Mouse (Mus musculus) lung, postnatal 14 days (tissue): ENCODE data around the gene Vps4b.
"Not testable (repeated sequence)": the region's sequence is repeated elsewhere in the genome, so short reads cannot be mapped to it uniquely, and the experiment has no call there.

ENCODE experiments used
- DNase-seq: peaks from one replicate; pipeline ENCODE4 v3.0.0; 2021

Gene Vps4b

DNA sequence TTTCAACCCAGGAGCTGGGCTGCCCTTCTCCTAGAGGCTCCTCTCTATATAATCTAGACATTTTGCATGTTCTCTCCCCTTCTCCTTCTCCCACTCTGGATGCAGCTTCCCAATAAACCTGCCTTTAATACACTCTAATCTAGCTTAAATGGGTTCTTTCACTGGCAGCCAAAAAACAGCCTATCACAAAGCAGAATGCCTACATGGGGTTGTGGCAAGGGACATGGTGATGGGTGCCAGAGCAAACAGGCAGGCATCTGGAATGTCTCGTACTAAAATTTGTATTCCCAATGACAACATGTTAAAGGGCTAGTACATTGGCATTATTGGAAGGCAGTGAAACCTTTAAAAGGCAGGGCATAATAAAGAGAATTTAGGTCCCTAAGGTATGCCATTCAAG lies 45.9 kb downstream of the Vps4b start:
- no peak for DNase-seq

GRCm38 (mm10) chr1:106748555-106749315 lies 47.8 kb downstream of the Vps4b start:
- DNase-seq: no peak

DNA sequence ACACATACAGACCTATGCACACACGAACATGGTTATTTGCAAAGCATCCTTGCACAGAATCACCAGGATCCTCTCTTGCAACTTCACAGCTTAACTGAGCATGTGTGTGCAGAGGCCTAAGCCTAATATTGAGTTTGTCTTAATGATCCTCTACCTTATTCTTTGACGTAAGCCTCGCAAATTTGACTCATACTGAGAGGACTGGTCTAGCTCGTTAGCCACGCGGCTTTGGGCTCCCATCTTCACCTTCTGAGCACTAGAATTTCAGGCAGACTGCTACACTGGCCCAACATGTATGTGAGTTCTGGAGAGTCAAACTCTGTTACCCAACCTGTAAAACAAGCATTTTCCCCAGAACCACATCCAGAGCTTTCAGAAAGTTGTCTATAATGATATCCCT lies 53.5 kb downstream of the Vps4b start:
- DNase-seq: no peak

DNA sequence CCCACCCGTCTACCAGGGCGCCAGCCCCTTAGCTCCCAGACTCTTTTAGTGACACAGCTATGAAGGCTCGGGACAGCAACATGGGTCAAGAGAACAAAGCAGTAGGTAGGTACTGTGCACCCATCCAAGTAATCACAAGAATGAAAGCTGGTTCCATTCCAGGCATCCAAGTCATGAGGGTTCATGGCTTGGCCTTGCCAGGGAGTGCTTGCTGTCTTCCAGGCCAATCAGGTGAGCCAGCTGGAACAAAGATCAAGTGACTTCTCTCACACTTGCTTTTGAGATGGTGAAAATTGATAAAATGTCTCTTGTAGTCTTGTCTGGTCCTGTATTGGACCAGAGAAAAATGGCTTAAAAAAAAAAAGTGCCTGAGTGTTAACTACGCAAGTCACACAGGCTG lies 55.8 kb downstream of the Vps4b start:
- no peak for DNase-seq

GRCm38 (mm10) chr1:106739810-106740209 lies 56.7 kb downstream of the Vps4b start:
- no peak for DNase-seq

DNA sequence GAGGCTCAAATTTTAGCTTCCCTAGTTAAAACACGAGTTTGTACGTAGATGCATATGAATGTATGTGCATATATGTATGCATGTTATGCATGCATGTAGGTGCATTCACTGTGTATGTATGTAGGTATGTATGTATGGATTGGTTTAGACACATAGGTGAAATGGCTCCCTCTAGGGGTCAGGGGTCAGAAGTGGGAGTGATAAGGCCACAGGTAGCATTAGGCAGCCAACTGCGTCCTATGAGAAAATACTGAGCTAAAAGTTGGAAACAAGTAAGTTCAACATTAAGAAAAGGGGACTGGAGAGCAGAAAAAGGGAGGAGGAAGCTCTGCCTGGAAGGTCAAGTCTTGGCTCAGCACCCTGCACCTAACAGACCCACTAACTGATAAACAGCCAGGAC lies 58.4 kb downstream of the Vps4b start:
- DNase-seq: peak; percentile 25

DNA sequence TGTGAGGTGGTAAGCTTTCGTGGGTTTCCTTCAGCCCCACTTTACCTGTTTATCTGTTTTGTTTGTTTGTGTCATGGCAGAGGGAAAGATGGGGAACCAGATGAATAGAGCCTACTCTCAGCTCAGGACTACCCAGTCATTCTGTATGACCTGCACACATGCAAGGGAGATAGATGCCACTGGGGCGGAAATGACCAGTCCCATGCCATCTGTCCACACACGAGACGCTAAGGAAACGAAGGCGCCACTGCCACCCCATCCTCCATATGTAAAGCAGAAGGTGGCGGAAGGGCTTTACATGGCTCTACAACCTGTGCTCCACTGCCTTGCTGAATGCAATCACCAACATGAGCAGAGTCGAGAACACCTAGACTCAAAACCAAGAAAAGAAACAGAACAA lies 60.3 kb downstream of the Vps4b start:
- DNase-seq: no peak

- DNase-seq: peak; percentile 37
Observed at GRCm38 (mm10) chr1:106735586-106735985, 60.9 kb downstream of the Vps4b start.

GRCm38 (mm10) chr1:106722061-106722460 lies 74.5 kb downstream of the Vps4b start:
- DNase-seq: no peak

- DNase-seq: not testable (repeated sequence)
Observed at GRCm38 (mm10) chr1:106717736-106718135, 78.8 kb downstream of the Vps4b start.

DNA sequence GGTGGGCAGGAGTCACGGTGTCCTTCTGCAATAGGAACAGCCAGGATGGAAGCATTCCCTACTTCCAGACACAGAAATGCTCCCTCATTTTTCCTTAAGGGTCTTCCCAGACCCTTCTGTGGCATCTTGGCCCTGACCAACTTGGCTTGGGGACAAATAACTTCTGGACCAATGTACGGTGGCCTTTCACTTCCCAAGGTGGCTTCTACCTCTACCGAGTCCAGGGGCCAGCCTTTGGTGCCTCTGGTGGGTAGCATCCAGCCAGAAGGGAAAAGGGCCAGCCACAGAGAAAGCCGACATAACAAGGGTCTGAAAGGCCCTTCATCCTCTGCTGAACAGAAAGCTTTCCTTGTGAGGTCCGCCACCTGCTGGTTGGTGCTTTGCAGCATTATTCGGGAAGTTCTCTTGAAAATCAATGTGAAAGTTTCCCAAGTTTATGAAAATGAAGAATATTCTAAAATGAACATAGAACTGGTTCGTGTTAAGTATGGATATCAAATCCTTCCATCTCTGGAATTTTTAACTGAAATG lies 79.4 kb downstream of the Vps4b start:
- DNase-seq: peak; percentile 85

- no peak for DNase-seq
Observed at GRCm38 (mm10) chr1:106716141-106716540, 80.4 kb downstream of the Vps4b start.

DNA sequence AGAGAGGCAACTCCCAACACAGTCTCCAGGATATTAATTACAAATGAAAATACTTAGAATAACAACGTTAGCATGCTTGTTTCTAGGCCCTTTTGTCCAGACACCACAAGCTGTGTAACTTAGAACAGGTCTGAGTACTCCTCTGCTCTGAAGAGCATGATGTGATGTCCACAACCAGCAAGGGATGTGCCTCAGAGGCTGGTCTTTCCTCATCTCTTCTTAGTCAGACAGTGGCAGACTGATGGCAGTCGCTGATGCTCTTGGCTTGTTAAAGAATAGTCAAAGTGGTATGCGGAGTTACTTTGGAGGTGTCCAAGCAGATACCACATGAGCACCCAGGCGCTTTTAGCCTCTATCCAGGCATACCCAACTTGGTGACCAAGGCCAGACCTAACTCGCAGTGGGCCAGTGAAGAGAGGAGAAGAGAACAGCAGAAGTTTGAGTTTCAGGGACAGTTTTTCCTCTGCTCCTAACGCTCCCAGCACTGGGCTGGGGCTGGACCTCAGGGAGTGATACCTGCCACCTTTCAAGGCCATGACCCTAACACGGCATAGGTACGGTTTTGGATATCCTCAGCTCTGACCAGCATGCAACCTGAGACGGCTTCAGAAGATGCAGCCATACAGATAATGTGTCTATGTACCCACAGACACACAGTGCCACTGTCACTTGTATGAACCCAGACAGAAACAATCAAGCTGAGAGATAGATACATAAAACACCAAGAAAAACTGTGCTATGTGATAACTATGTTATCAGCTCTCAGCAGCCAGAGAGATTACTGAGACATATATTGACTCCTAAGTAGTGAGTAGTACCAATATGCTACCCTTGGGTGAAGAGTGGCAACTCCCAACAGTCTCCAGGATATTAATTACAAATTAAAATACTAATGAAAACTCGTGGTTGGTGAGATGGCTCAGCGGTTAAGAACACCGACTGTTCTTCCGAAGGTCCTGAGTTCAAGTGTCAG lies 81.1 kb downstream of the Vps4b start:
- no peak for DNase-seq

- DNase-seq: no peak
Observed at GRCm38 (mm10) chr1:106714530-106714981, 82.0 kb downstream of the Vps4b start.
